1 mouse cellular context compared by ENCODE assay signal in genomic region chr19:4304251-4304821, GRCm38 (mm10).
TF ChIP-seq lines count a peak whose summit lies in the region.

No protein-coding gene starts in this region.

TF ChIP-seq in MEL, 35 proteins besides CTCF, POLR2A, EP300 and RAD21 (continued from another document):
- TF ChIP-seq USF2 (IDR thresholded peaks at IDR 0.05; ENCODE audit: borderline replicate concordance in 1 of 2, insufficient read depth in 1 of 2, low read depth in 1 of 2, low read length in 2 of 2) (no peak), ZMIZ1 (IDR thresholded peaks at IDR 0.05; ENCODE audit: low read depth, low read length) (0 out of 2 replicates have a peak, but pooled peaks have one; percentile 28), E2F4 (IDR thresholded peaks at IDR 0.05; ENCODE audit: borderline replicate concordance, low read depth, low read length) (no peak), GATA1 (IDR thresholded peaks at IDR 0.05; ENCODE audit: low read depth, low read length) (peak; percentile 63), KAT2A (conservative IDR thresholded peaks at IDR 0.05; ENCODE audit: low read depth, low read length) (peak; percentile 44; the same call in 1 of the 2 replicates), MAFK (IDR thresholded peaks at IDR 0.05; ENCODE audit: borderline replicate concordance, low read depth, low read length) (no peak), USF1 (IDR thresholded peaks at IDR 0.05; ENCODE audit: low read depth, low read length) (no peak), ELF1 (IDR thresholded peaks at IDR 0.05; ENCODE audit: low read depth, low read length) (peak; percentile 63; the same call in 1 of the 2 replicates), BHLHE40 (IDR thresholded peaks at IDR 0.05; ENCODE audit: borderline replicate concordance, low read depth, low read length) (peak; percentile 49; the same call in 1 of the 2 replicates), UBTF (IDR thresholded peaks at IDR 0.05; ENCODE audit: borderline replicate concordance, insufficient read depth, low read depth, low read length) (no peak), ZC3H11A (IDR thresholded peaks at IDR 0.05; ENCODE audit: low read depth, low read length) (no peak), NELFE (IDR thresholded peaks at IDR 0.05; ENCODE audit: low read depth, low read length) (0 out of 2 replicates have a peak, but pooled peaks have one; percentile 46), MYC (IDR thresholded peaks at IDR 0.05; ENCODE audit: low read depth, low read length) (peak; percentile 57; the same call in 1 of the 2 replicates), MYB (IDR thresholded peaks at IDR 0.05; ENCODE audit: low read depth, low read length) (peak; percentile 92), GABPA (IDR thresholded peaks at IDR 0.05; ENCODE audit: low read depth, low read length) (no peak), MXI1 (IDR thresholded peaks at IDR 0.05; ENCODE audit: low read depth, low read length) (peak; percentile 91), RCOR1 (IDR thresholded peaks at IDR 0.05; ENCODE audit: low read depth, low read length) (peak; percentile 82), ZNF384 (IDR thresholded peaks at IDR 0.05; ENCODE audit: low read depth, low read length) (peak; percentile 73), TBP (IDR thresholded peaks at IDR 0.05; ENCODE audit: low read depth, low read length) (peak; percentile 69), SMC3 (IDR thresholded peaks at IDR 0.05; ENCODE audit: low read depth, low read length) (no peak; the same call in 1 of the 2 replicates), TCF12 (IDR thresholded peaks at IDR 0.05; ENCODE audit: low read depth, low read length) (peak; percentile 70), MEF2A (IDR thresholded peaks at IDR 0.05; ENCODE audit: extremely low read depth, insufficient replicate concordance, low read depth, low read length, poor library complexity, severe bottlenecking) (no peak), POLR2AphosphoS2 (IDR thresholded peaks at IDR 0.05; ENCODE audit: low read length) (no peak), CHD1 (IDR thresholded peaks at IDR 0.05; ENCODE audit: low read depth, low read length) (peak; percentile 80; the same call in 1 of the 2 replicates), SIN3A (IDR thresholded peaks at IDR 0.05; ENCODE audit: low read length) (peak; percentile 99), POLR2AphosphoS5 (IDR thresholded peaks at IDR 0.05; ENCODE audit: borderline replicate concordance, low read depth, low read length) (no peak), JUND (IDR thresholded peaks at IDR 0.05; ENCODE audit: low read depth, low read length) (0 out of 2 replicates have a peak, but pooled peaks have one; percentile 54)
